Mouse (Mus musculus) hematopoietic stem cell, adult 5-6 weeks (primary cell): ENCODE measurements at regions not wholly inside any gene's neighbourhood (a gene's known extent, or its start where the extent isn't known, plus 50 kb on each side); places are given as distances from the start of the nearest gene placed in this dataset.

Experiments used
- ATAC-seq, 2 experiments: fragments of 125-278 bp in 1 of 2; replicated peaks in 1 of 2; 2 replicates each; pipeline ENCODE4 v1.8.0; 2016 to 2017; ENCODE audit warnings: inconsistent platforms in 2 of 2, mild to moderate bottlenecking in 2 of 2, moderate number of reproducible peaks in 2 of 2, low read depth in 1 of 2, moderate TSS enrichment in 1 of 2; ENCODE audit not compliant: low FRiP score in 2 of 2, poor library complexity in 2 of 2, severe bottlenecking in 2 of 2, insufficient read depth in 1 of 2, low TSS enrichment in 1 of 2

- ATAC-seq, result no peak
These were observed 64.5 kb upstream of the Arhgap5 start for GRCm38 (mm10) chr12:52439241-52439640.

- no peak for ATAC-seq
These were observed 62.9 kb upstream of the Arhgap5 start for GRCm38 (mm10) chr12:52440868-52441365.

DNA sequence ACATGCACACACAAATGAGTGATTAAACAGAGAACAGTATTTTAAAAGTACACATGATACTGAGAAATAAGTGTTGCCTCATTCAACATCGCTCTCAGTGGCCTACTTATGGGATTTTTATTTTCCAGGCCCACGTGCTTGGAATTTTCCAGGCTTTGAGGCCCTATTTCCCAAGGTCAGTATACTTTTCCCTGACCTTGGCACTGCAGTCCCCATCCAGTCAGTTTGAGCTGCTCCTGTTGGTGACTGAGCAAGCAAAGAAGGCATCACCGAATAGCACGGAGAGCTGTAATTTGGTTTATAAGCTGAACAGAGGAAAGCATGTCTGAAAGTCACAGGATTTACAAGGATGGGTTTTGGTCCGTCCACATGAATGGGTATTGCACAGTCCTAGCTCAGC is 61.4 kb upstream of the Arhgap5 start:
- no peak for ATAC-seq

GRCm38 (mm10) chr12:52445731-52446130 is 58.0 kb upstream of the Arhgap5 start:
- no peak for ATAC-seq

DNA sequence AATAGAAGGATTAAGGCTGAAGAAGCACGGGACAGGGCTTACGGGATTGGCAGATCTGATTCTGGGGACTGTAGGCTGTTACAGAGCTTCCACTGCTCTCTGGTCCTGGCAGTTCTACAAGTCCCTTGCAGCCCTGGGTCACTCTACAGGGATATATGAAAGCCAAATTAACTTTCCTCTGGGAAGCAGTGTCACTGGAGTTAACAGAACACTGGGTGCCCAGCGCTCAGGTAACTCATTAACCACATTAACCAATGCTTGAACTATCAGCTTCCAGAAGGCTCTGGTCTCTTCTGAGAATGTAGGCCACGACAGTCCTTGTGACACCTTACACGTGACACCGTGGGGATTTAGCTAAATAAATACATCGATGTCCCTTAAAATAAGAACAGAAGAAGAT is 57.3 kb upstream of the Arhgap5 start:
- ATAC-seq, result no peak

DNA sequence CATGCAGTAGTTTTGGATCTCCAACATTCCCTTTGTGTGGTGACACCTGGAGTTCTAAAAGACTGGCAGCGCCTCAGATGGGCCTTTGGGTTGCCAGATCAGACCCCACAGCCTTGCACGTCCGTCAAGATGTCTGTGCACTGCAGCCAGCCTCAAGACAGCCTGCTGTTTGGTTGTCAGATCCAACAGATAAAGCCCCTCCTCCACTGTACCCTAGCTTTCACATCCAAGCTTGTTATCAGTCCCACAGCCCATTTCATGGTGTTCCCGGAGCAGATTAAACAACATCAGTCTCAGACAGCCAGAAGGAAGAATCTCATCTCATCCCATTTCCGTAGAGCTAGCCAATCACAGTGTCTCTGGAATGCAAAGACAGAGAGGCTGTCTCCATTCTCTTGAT is 56.3 kb upstream of the Arhgap5 start:
- ATAC-seq, result no peak

- ATAC-seq, result no peak
These were observed 55.6 kb upstream of the Arhgap5 start for GRCm38 (mm10) chr12:52448218-52448617.

- ATAC-seq, result no peak
These were observed 49.9 kb upstream of the Arhgap5 start for GRCm38 (mm10) chr12:52453890-52454289.
